Mouse (Mus musculus) brain, embryonic 18.5 days (tissue): ENCODE results near the gene Sorcs2.
"Not testable (repeated sequence)": the region's sequence is repeated elsewhere in the genome, so short reads cannot be mapped to it uniquely, and the experiment has no call there.

Experiments
- DNase-seq: peaks from one replicate; pipeline ENCODE4 v3.0.0-alpha.2; 2012; ENCODE audit warnings: low read depth, low spot score

Gene Sorcs2

DNA sequence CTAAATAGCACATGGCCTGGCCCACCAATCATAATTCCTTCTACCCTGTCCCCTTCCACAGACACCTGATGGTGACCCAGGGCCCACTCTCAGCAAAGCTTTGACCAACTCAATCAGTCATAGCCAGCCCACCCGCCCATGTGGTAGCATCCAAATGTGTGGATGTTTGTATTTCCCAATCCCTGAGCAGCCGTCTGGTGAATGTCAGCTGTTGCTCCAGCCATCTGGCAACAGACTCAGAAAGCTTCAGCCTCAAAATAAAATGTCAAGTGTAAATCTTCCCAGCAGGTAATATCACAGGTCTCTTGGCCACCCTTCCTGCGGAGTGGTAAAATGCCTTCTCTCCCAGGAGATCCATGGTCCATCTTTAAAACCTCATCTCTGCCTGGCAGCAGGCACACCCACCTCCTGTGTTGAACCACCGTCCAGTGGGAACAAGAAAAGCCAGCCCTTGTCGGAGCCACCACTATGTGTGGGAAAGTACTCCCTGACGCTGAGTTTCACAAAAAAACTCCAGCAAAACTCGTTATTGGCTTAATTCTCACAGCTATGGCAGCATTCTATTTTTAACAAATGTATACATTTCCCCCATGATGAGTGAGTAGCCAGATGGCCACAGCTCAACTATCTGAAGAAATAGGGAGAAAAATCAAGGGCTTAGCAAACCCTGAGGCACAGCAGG lies 93.5 kb downstream of the Sorcs2 start:
- no peak for DNase-seq

DNA sequence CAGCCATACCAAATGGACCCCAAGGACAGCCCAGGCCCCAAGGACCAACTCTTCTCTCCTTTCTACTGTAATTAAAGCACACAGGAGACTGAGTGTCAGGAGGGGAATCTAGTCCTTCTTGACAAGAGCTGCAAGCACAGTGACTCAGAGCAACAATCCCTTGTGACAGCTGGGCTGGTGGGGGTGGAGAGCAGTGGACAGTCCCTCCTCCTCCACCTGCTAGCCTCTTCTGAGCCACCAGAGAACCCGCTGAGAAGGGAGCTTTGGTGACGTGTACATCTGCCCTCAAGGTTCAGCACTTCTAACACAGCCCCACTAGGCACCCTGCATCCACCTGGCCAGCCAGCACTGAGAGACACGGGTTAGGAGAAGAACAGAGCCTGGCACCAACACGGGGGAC lies 96.8 kb downstream of the Sorcs2 start:
- no peak for DNase-seq

DNA sequence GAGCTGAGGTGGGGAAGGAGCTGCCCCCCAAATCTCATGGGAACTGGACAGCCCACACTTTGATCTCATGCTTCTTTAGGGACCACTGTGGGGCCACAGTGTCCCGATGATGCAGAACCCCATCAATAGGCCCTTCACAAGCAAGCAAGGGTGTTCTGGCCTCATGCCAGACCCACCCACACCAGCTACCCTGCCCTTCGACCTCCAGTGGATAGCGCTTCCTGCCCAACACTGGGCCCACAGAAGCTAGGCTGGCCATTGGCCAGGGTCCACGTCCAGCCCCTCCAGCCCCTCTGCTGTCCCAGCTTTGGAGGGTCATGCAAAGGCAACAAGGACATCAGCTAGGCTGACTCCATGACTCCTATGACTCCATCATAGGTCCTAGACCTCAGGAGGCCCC lies 99.9 kb downstream of the Sorcs2 start:
- DNase-seq = no peak

DNA sequence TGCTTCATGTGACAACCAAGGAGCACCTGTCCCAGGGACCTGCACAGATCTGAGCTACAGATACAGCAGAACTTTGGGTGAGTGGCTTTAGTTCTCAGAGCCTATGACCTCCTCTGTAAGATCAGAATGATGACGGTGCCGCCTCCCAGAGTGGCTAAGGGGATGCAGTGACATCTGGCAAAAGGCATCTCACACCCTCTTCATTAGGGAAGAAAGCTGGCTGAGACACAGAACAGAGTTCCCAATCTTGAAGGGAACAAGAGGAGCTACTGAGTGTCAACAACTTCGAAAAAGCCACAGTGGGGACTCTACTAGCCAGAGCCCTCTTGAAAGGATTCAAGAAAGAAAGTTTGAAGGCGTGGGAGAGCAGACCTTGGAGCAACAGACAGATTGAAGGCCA lies 100.7 kb downstream of the Sorcs2 start:
- DNase-seq = no peak

DNA sequence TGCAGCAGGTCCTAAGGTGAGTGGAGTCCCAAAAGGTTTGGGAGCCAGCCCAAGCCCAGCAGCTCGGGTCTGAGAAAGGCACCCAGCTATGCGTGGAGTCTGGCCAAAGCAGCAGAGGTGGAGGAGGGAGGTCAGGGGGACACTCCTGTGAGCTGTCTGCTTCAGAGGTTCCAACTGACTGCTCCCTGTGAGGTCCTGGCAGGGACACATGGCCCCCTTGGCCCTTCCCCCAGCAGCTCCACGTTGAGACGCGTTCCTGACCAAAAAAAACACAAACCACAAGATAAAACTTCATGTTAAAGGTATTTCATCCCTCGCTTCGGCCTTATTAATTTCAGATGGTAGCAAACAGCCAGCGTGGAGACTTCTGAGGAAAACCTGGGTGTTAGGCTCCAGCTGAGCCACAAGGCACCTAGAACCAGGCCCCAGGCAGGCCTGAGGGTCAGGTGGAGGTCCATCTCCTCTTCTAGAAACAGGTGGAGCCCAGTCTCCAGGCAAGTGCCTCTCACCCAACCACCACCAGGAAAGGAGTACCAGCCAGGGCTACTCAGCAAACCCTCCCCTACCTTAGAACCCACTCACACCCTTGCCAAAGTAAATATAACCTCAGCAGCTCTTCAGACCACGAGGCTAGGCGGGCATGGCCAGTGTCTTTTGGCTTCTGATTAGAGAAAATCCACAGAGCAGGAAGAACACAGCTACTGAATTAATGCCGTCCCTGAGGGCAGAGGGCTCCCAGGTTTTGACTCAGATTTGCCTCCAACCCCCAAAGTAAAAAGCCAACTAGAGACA lies 104.6 kb downstream of the Sorcs2 start:
- DNase-seq = no peak

DNA sequence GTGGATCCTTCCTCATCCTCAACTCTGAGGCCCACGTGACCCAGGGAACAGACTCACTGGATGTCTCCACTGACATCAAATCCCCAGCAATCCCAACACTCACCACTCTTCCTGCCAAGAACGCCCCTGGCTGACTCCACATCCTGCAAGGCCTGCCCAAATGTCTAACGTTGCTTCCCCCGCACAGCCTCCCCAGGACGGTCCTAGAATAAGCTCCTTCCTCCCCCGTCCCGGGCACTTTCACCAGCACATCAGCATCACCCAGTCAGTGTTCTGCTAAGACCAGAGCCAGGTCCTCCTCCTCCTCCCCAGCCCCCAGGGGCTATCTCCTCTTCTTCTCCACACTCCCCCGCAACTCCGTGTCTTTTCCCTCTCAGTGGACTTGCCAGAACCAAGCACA lies 105.6 kb downstream of the Sorcs2 start:
- no peak for DNase-seq

DNA sequence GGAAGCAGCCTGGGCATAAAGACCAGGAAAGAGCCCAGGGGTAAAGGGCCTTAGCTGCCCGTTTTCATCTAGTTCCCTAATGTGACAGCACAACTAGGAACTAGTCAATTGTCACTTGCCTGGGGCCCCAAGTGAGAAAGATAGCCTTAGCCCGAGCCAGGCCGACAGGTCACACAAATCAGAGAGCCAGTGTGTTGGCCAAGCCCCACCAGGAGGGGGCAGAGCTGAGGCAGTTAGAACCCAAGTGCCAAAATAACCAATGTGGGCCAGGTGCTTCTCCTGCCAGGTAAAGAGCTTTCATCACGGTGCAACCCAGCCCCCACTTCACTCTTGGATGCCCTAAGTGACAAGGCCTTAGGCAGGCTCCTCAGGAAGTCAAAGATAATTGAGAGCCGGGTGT lies 106.7 kb downstream of the Sorcs2 start:
- DNase-seq = no peak

DNA sequence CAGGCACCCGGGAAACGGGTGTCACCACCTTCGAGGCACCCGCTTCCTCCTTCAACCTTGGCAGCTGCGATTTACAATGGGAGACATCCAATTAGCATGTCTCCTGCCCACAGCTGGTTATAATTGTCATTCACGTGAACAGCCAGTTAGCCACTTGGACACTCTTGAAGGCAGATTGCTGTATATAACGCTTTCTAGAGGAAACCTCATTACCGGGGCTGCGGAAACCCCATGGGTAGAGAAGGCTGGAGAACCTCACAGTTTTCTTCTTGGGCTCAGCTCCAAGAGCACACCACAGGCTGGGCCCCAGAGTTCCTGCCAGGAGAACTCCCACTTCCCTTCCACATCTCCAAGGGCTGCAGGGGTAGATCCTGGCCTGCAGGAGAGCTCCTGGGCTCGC lies 112.5 kb downstream of the Sorcs2 start:
- no peak for DNase-seq

DNA sequence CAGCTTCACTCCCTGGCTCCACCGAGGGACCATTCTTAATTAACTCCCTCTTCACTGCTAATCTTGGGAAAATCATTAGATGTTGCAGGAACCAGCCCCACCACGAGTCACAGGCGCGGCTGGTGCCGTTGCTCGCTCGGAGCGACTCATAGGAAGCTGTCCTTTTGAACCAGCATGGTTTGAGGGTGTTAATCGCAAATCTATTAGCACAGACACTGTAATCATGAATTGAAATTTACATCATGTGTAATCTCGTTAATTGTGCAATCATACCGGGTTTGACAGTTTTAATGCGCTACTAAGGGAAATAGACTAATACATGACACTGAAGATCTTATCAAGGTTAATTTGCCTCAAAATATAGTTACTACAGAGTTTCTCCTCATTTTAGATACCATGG lies 118.0 kb downstream of the Sorcs2 start:
- DNase-seq = no peak

DNA sequence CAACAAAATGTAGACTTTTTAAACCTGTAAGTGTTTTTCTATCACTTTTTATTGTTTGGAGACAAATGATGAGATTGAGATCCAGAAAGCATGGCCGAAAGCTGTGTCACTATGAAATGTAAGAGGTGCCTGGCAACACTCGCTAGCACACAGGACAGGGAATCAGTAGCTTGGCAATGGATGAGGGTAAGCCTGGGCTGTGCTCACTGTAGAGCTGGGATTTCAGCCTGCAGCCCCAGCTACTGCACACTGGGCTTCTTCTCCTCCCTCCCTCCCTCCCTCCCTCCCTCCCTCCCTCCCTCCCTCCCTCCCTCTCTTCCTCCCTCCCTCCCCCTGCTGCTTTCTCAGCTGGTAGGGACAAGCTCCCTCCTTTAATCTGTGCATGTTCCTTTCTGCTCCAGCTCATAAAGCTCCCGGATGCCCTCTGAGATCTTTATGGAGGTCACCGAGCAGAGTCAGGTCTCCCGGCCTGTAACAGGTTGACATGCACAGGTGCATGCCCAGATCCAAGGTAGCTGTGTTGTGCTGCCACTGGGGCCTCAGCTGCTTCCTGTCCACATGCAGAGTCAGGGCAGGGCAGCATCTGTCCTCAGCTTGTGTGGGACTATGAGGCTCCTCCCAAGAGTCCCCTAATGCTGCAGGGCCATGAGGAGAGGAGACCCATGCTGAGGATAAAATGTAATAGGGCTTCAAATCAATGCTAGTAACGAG lies 123.1 kb downstream of the Sorcs2 start:
- DNase-seq = no peak

DNA sequence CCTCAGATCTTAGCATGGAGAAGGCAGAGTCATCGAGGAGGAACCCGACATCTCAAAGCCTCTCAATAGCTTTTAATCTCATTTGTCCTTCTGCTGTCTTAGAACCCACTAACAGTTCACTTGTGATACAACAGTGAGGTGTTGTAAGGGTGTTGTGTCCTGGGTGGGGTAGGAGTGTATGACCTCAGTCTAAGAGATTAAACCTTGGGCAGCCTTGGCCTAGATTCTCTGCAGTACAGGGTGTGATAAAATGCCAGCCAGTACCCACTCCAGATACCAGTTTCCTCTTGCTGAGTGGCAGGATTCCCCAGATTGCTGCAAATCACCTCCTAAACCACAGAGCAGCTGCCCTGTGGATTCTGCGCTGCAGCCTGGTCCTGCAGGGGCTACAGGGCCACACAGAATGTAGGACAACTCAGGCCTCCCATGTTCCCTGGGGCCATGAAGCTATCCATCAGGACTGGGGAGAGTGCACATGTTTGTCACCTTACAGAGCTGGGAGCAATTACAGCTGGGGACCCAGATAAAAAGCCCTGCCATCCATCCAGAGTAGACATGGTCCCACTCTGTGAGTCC lies 130.7 kb downstream of the Sorcs2 start:
- DNase-seq = no peak

DNA sequence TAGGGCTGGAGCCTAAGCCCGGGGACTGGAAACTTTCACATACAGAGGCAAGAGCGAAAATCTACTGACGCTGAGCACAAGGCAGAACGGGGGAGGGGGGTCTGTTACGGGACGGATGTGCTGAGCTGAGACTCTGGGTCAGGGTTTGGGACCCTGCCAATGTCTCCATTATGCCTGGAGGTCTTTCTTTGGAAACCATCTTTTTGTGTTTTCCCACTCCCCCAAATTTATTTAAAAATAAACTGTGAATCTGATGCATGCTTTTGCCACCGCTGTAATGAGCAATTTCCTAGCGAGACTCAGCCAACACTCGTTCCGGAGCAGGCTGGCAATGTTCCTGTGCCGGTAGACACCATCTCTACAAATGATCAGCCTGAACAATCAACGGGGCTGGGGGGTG lies 137.1 kb downstream of the Sorcs2 start:
- DNase-seq = no peak

DNA sequence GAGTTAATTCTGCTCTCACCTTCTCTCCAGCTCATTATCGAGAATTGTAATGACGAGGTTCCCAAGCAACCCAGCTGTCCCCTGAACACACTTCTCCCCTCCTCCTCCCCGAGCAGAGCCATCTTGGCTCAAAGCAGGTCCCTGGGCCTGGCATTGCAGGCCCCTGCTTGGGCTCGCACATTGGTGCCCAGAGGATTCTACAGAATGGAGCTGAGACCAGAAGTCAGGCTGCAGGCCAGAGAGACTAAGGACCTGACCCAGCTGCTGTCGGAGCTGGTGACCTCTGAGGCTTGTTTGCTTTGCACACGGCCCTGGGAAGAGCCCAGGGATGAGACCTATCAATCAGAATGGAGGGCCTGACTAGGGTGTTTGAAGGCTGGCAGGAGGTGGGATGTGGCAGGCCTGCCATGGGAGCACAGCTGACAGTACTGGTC lies 138.2 kb downstream of the Sorcs2 start:
- no peak for DNase-seq

DNA sequence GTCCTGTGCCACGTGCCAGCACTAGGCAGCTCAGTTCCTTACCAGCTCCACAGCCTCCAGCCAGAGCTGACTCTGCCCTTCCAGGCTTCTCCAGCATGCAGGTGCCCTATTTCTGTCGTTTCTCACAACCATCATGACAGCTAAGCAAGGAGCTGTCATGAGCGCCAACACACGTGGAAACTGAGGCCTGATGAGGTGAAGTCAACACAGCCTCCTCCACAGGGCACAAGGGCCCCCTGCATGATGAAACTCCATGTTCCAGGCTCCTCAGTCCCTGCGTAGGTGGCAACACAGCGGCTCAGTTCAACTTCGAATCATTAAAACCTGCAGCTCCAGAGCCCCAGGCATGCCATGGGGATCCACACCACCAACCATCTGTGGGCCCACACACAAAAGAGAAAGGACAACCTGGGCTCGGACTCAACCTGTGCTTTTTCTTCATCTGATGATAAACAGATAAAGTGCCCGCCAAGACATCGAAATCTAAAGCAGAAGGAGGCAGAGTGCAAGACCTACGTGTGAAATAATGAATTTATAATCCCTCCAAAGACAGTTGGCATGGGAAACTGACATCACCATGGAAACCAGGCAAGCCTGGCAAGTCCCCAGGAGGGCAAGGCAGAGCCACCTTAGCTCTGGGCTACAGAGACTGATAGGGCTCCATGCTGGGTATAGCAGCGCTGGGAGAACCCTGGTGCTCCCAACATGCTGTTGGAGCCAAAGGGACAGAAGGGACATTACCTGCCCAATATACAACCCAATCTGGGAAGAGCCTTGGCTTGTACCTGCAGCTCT lies 139.4 kb downstream of the Sorcs2 start:
- DNase-seq = no peak

DNA sequence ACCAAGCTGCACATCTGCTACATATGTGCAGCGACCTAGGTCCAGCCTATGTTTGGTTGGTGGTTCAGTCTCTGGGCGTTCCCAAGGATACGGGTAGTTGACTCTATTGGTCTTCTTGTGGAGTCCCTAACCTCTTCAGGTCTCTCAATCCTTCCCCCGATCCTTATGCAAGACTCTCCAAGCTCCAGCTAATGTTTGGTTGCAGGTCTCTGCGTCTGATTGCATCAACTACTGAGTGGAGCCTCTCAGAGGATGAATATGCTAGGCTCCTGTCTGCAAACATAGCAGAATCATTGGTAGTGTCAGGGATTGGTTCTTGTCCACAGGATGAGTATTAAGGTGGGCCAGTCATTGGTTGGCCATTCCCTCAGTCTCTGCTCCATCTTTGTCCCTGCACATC lies 140.9 kb downstream of the Sorcs2 start:
- no peak for DNase-seq

DNA sequence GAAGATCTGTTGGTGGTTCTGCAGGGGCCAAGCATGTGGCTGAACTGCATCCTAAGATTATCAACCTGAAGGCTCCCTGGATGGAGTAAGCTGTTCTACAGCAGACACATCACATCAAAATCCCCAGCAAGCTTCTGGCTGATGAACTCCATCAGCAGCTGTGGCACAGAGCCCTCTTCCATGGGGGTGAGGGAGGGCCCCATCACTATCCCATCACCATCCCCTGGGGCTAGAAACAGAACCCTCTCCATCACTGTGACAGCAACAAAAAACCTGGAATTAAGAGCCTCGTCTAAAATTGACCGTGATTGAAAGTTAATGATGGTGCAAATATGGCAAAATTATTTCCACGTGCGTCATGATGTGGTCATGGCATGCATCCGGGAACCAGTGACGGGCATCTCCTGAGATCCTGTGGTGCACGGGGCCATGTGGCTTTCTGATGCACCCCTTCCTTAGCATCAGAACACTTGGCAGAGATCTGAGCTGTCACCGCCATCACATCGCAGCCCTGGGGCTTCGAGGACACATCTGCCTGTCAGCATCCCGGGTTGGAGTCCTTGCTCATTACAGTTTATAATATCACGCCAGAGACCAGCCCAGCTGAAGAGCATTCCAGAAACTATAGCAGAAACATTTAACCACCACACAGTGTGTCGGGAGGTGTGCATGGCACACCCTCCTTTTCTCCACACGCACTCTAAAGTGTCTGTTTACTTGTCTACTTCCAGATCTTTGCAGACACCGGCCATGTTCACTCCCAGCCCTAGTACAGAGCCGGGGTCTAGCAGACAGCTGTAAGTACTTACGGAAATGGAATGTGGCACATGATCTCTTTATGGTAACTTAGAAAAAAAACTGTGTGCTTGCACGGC lies 143.1 kb downstream of the Sorcs2 start:
- no peak for DNase-seq

DNA sequence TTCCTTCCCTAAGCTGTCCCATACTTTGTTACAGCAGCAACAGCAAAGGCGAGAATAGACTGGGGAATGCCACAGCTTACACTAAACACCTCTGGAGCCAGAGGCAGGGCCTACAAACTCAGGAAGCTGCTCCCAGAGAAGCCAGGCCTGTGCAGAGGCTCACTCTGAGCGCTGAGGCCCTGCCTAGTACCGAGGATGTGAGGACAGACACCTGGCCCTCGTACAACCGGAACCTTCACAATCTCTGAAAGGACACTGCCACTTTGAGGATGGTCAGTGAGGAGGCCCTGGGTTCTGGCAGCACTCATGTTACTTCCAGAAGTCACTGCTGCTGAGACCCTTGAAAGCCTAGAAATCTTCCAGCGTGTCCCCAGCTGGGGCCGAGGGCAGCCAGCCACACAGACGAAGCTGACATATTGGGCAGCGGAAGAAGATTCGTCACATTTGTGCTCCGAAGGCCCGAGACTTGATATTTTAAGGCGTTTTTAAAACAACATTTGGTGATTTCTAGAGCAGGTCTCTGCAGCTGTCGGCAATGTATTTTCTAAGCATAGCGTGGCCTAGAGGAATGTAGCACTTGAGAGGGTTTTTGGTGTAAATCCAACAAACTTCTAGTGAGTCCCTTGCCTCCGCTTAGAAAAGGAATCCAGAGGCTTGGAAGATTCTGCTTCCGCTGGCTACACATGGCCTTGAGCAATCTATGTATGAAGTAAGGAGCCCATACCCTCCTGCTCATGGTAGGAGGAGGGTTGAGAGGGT lies 145.0 kb downstream of the Sorcs2 start:
- no peak for DNase-seq

DNA sequence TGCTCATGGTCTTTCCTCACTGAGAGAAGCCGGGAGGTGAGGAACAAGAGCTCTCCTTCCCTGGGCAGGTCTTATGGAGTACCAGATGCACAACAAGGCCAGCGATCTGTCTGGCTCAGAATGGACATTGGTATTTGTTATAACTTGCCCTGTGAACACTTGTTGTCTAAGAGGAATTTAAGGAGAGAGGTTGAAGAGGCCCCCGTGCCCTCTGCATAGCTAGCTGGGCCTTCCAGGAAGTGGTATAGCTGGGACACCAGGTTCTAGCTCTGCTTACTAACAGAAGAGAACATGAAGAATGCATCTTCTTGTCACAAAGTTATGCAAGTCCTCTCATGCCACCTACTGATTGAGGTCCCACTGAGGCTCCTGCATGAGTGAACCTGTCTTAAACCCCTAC lies 149.9 kb downstream of the Sorcs2 start:
- DNase-seq = no peak

DNA sequence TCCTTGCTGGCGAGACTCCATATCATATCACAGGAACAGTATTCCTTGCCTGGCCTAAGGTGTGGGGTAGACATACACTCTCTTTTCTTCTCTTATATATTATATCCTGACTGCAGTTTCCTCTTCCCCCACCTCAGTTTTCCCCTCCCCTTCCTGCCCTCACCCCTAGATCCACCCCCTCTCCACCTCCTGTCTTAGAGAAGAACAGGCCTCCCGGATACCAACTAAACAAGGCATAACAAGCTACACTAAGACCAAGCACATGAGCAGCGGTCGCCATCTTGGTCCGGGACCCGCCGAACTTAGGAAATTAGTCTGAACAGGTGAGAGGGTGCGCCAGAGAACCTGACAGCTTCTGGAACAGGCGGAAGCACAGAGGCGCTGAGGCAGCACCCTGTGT lies 160.4 kb downstream of the Sorcs2 start:
- not testable (repeated sequence) for DNase-seq

DNA sequence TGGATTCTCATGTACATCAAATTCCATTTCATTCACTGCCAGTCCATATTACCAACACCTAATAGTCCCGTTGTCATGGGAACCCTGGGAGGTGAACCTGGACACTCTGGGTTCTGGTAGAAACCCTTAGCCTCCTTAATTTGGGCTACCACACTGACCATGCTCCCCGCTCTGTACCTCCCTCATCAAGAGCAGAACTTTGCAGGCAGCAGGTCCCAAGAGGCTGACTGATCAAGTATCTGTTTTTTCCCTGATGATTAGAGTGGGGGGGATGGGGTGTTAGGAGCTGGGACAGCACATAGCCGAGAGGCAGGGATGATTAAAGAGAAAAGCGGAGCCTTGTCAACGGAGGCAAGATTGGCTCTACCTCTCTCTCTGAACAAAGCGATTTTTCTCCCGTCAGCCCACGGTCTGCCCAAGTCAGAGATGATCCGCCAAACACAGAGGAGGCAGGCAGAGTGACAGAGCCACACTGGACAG lies 167.6 kb downstream of the Sorcs2 start:
- no peak for DNase-seq
